Mouse (Mus musculus): Measurements from ENCODE around the gene Gpr156.

GRCm38 (mm10) chr16:37971522-37971921 is 55.2 kb downstream of the Gpr156 start:
- no peak for TF ChIP-seq CTCF (IDR thresholded peaks at IDR 0.05; ENCODE audit: control insufficient read depth, insufficient read depth, insufficient replicate concordance, low read depth, low read length)
- TF ChIP-seq POLR2A (IDR thresholded peaks at IDR 0.05; ENCODE audit: control insufficient read depth, low read depth, low read length) = no peak

All from testis, adult 2 months (tissue).